Mouse (Mus musculus) erythroblast, embryonic 14.5 days (primary cell): ENCODE results near the gene Gm960. TPM values are rescaled to one million over a fixed set of nuclear protein-coding genes. Genes with fewer than 3 reads are reported as not detected.

Experiments
- H3K27me3 ChIP-seq: 2 replicates; pipeline ENCODE4 v1.6.1; 2012; ENCODE audit warnings: inconsistent platforms; ENCODE audit not compliant: control insufficient read depth
- H3K36me3 ChIP-seq: 2 replicates; pipeline ENCODE4 v1.6.1; 2012; ENCODE audit warnings: mild to moderate bottlenecking, inconsistent platforms; ENCODE audit not compliant: control insufficient read depth
- H3K4me1 ChIP-seq: 2 replicates; pipeline ENCODE4 v1.6.1; 2012; ENCODE audit warnings: inconsistent platforms; ENCODE audit not compliant: control insufficient read depth
- H3K4me3 ChIP-seq: replicated peaks from 2 replicates; pipeline ENCODE3; 2012; ENCODE audit warnings: moderate library complexity, mild to moderate bottlenecking, inconsistent platforms
- H3K9me3 ChIP-seq: 2 replicates; pipeline ENCODE4 v1.6.1; 2012; ENCODE audit warnings: low read length, inconsistent platforms, mixed read lengths; ENCODE audit not compliant: control insufficient read depth
- GATA1 ChIP-seq: IDR thresholded peaks from 2 replicates; pipeline ENCODE4 v1.6.1; 2012; ENCODE audit warnings: low read length, inconsistent platforms, mixed read lengths
- TAL1 ChIP-seq: IDR thresholded peaks from 3 replicates; pipeline ENCODE4 v1.6.1; 2012; ENCODE audit warnings: low read length, inconsistent platforms, mixed read lengths
- polyA plus RNA-seq: library from polyadenylated mRNA; stranded (reverse); fragments of >175 nt; gene quantifications from 2 replicates; pipeline ENCODE4 v1.2.3, GENCODE M21; 2012

Gm960 gene
- polyA plus RNA-seq, 1 experiment: 0.18 TPM

DNA sequence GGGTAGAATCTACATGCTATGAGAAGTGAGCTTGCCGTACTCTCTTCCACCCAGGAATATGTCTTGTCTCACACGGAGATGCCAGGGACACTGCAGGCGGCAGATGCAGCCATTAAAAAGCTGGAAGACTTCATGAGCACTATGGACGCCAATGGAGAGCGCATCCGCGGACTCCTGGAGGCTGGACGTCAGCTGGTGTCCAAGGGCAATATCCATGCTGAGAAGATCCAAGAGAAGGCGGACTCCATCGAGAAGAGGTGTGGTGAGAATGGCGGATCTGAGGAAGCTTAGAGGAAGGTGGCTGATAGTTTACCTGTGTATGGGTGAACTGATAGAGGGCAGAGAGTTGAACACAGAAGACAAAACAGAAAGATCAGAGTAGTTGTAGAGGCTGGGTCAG lies 40.6 kb upstream of the Gm960 start:
- no peaks in the 10 kb centered on the region for H3K27me3 ChIP-seq
- no peaks in the 10 kb centered on the region for H3K4me1 ChIP-seq
- no peaks in the 10 kb centered on the region for H3K9me3 ChIP-seq
- H3K36me3 ChIP-seq: no peaks in the 10 kb centered on the region
- TF ChIP-seq GATA1: no peak
- no peak for TF ChIP-seq TAL1
- no peak overlapping the region for H3K4me3 ChIP-seq

DNA sequence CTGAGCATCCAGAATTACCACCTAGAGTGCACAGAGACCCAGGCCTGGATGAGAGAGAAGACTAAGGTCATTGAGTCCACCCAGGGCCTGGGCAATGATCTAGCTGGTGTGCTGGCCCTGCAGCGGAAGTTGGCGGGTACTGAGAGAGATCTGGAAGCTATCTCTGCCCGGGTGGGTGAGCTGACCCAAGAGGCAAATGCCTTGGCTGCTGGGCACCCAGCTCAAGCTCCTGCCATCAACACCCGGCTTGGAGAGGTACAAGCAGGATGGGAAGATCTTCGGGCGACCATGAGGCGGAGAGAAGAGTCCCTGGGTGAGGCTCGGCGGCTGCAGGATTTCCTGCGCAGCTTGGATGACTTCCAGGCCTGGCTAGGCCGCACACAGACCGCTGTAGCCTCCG lies 39.4 kb upstream of the Gm960 start:
- Histone ChIP-seq H3K9me3 (no peaks in the 10 kb centered on the region), H3K4me3 (no peak overlapping the region), H3K4me1 (no peaks in the 10 kb centered on the region), H3K36me3 (no peaks in the 10 kb centered on the region), H3K27me3 (no peaks in the 10 kb centered on the region)
- no peak for TF ChIP-seq TAL1
- no peak for TF ChIP-seq GATA1

- H3K4me1 ChIP-seq: no peaks in the 10 kb centered on the region
- H3K9me3 ChIP-seq: no peaks in the 10 kb centered on the region
- TF ChIP-seq TAL1: no peak
- TF ChIP-seq GATA1: no peak
These were observed 34.6 kb upstream of the Gm960 start for GRCm38 (mm10) chr19:4733052-4733451.

GRCm38 (mm10) chr19:4729186-4729585 lies 30.7 kb upstream of the Gm960 start:
- H3K27me3 ChIP-seq: no peaks in the 10 kb centered on the region
- H3K4me3 ChIP-seq: no peak overlapping the region
- TF ChIP-seq TAL1 (no peak), GATA1 (no peak)
- no peaks in the 10 kb centered on the region for H3K9me3 ChIP-seq
- H3K36me3 ChIP-seq: no peaks in the 10 kb centered on the region
- H3K4me1 ChIP-seq: no peaks in the 10 kb centered on the region

More at GRCm38 (mm10) chr19:4733052-4733451, 34.6 kb upstream of the Gm960 start:
- no peaks in the 10 kb centered on the region for H3K36me3 ChIP-seq
- no peaks in the 10 kb centered on the region for H3K27me3 ChIP-seq
- H3K4me3 ChIP-seq: no peak overlapping the region

- peaks cover 11% of the 10 kb centered on the region for H3K27me3 ChIP-seq
- H3K9me3 ChIP-seq: no peaks in the 10 kb centered on the region
- no peaks in the 10 kb centered on the region for H3K36me3 ChIP-seq
- no peak overlapping the region for H3K4me3 ChIP-seq
- TF ChIP-seq TAL1 (no peak), GATA1 (no peak)
- peaks cover 4% of the 10 kb centered on the region for H3K4me1 ChIP-seq
These were observed 22.3 kb upstream of the Gm960 start for GRCm38 (mm10) chr19:4720671-4721244.

GRCm38 (mm10) chr19:4720112-4720511 lies 21.6 kb upstream of the Gm960 start:
- TF ChIP-seq TAL1 (no peak), GATA1 (no peak)
- Histone ChIP-seq H3K36me3 (no peaks in the 10 kb centered on the region), H3K9me3 (no peaks in the 10 kb centered on the region), H3K4me1 (peaks cover 4% of the 10 kb centered on the region), H3K4me3 (no peak overlapping the region), H3K27me3 (peaks cover 14% of the 10 kb centered on the region)

- TF ChIP-seq TAL1 (no peak), GATA1 (no peak)
These were observed 20.9 kb upstream of the Gm960 start for GRCm38 (mm10) chr19:4719351-4719764.

GRCm38 (mm10) chr19:4718716-4719115 lies 20.2 kb upstream of the Gm960 start:
- Histone ChIP-seq H3K9me3 (no peaks in the 10 kb centered on the region), H3K36me3 (no peaks in the 10 kb centered on the region), H3K27me3 (peaks cover 28% of the 10 kb centered on the region), H3K4me1 (peaks cover 4% of the 10 kb centered on the region), H3K4me3 (no peak overlapping the region)
- TF ChIP-seq TAL1 (no peak), GATA1 (no peak)

More at GRCm38 (mm10) chr19:4719351-4719764, 20.9 kb upstream of the Gm960 start:
- Histone ChIP-seq H3K4me3 (no peak overlapping the region), H3K27me3 (peaks cover 22% of the 10 kb centered on the region), H3K9me3 (no peaks in the 10 kb centered on the region), H3K4me1 (peaks cover 4% of the 10 kb centered on the region), H3K36me3 (no peaks in the 10 kb centered on the region)

DNA sequence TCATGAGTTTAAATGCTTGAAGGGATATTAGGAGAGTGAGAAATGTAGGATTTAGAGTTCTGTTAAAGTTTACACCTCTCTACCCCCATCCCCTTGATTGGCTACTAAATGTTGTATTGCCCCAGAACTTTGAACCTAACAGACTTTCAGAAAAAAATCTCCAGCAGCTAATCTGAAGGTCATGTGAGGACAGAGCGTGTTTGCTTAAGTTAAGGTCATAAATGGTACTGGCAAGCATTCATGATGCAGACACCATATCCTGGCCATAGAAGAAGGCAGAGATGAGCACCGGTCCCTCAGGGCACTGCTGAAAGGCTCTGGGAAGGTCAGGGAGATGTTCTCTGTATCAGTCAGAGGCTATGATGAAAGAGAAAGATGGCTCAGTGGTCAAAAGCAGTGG lies 18.8 kb upstream of the Gm960 start:
- peaks cover 43% of the 10 kb centered on the region for H3K27me3 ChIP-seq
- peaks cover 4% of the 10 kb centered on the region for H3K4me1 ChIP-seq
- H3K4me3 ChIP-seq: no peak overlapping the region
- TF ChIP-seq GATA1: no peak
- TF ChIP-seq TAL1: no peak
- no peaks in the 10 kb centered on the region for H3K9me3 ChIP-seq
- H3K36me3 ChIP-seq: no peaks in the 10 kb centered on the region

GRCm38 (mm10) chr19:4716756-4717155 lies 18.3 kb upstream of the Gm960 start:
- no peaks in the 10 kb centered on the region for H3K9me3 ChIP-seq
- no peak overlapping the region for H3K4me3 ChIP-seq
- H3K36me3 ChIP-seq: no peaks in the 10 kb centered on the region
- no peak for TF ChIP-seq GATA1
- TF ChIP-seq TAL1: no peak
- peaks cover 48% of the 10 kb centered on the region for H3K27me3 ChIP-seq
- peaks cover 4% of the 10 kb centered on the region for H3K4me1 ChIP-seq
